Mouse (Mus musculus) cortical plate, adult 2 months (tissue): ENCODE results near the gene I830077J02Rik. TPM values are rescaled to one million over a fixed set of nuclear protein-coding genes. Genes with fewer than 3 reads are reported as not detected.
A peak's percentile ranks its signal among the peaks of the same experiment; 100 is the strongest.

ENCODE experiments used
- H3K27ac ChIP-seq: fragments of 200-500 bp; 2 replicates; pipeline ENCODE4 v1.5.1; 2012; ENCODE audit warnings: low read length, control low read depth, inconsistent platforms; ENCODE audit not compliant: insufficient read depth
- H3K4me1 ChIP-seq: fragments of 200-500 bp; 2 replicates; pipeline ENCODE4 v1.6.1; 2011; ENCODE audit warnings: low read length; ENCODE audit not compliant: control insufficient read depth, insufficient read depth
- H3K4me3 ChIP-seq: fragments of 200-500 bp; 2 replicates; pipeline ENCODE4 v1.5.1; 2011; ENCODE audit warnings: mild to moderate bottlenecking, low read length, control low read depth; ENCODE audit not compliant: insufficient read depth
- CTCF ChIP-seq: fragments of 200-500 bp; IDR thresholded peaks from 2 replicates; pipeline ENCODE4 v1.5.1; 2011; ENCODE audit warnings: mild to moderate bottlenecking, control low read depth, low read length; ENCODE audit not compliant: insufficient read depth; ENCODE audit errors: extremely low read depth
- POLR2A ChIP-seq: fragments of 200-500 bp; IDR thresholded peaks from 2 replicates; pipeline ENCODE4 v1.6.1; 2011; ENCODE audit warnings: mild to moderate bottlenecking, low read length, control low read depth; ENCODE audit not compliant: insufficient read depth; ENCODE audit errors: extremely low read depth
- polyA plus RNA-seq: library from polyadenylated mRNA; depleted of rRNA; stranded (reverse); fragments of >200 nt; gene quantifications from 2 replicates; pipeline ENCODE4 v1.2.3, GENCODE M21; 2012

I830077J02Rik gene
- polyA plus RNA-seq, 1 experiment: 1.8 TPM

DNA sequence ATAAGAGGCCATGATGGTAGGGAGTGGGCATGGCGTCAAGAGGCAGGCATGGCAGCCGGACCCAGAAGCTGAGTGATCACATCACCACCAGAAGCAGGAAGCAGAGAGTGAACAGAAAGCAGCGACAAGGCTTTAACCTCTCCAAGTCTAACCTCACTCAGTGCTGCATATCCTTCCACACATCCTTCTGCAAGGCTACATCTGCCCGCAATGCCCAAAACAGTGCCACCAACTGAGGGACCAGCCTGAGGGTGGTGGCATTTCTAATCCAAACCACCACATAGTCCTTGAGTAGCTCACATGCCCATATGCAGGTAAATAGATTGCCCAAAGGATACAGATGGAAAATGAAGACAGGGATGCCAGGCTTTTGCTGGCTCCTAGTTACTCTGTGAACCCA is 23.5 kb downstream of the I830077J02Rik start:
- TF ChIP-seq CTCF: no peak
- TF ChIP-seq POLR2A: no peak
- Histone ChIP-seq H3K4me1 (no peaks in the 10 kb centered on the region), H3K4me3 (no peak overlapping the region), H3K27ac (no peak overlapping the region)

DNA sequence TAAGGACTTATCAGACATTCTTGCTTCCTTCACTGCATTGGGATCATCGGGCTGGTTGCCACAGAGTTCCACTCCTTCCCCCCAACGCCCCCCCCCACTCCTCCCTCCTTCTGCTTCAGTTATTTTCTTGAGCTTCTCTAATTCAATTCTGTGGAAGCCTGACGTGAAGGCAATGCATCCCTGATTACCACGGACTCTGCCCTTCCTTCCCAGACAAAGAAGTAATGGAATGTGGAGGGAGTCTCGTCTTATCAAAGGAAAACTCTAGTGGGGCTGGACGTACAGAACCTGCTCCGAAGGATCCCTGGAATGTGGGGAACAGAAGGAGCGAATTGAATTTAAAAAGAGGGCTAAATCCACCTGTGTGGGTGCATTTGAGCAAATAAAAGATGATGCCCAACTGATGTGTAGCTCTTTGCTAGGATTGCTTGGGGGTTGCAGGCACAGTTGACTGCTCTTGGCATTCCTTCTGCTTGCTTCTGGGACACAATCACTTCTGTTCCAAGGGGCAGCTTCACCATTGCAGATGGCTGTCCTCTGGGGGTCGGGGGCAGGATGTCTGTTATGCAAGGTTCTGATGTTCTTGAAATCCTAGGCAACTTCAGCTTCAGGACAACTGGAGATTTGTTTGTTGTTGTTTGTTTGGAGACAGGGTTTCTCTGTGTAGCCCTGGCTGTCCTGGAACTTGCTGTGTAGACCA is 24.4 kb downstream of the I830077J02Rik start:
- no peak overlapping the region for H3K4me3 ChIP-seq
- no peaks in the 10 kb centered on the region for H3K4me1 ChIP-seq
- H3K27ac ChIP-seq: no peak overlapping the region
- TF ChIP-seq CTCF: no peak
- no peak for TF ChIP-seq POLR2A

DNA sequence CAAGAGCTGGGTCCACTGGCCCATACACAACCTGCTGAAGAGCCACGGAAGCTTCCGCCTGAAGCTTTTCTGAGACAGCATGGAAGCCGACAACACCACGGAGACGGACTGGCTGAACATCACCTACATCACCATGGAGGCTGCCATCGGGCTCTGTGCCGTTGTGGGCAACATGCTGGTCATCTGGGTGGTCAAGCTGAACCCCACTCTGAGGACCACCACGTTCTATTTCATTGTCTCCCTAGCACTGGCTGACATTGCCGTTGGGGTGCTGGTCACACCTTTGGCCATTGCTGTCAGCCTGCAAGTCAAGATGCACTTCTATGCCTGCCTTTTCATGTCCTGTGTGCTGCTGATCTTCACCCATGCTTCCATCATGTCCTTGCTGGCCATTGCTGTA is 27.7 kb downstream of the I830077J02Rik start:
- no peak for TF ChIP-seq POLR2A
- no peak for TF ChIP-seq CTCF

DNA sequence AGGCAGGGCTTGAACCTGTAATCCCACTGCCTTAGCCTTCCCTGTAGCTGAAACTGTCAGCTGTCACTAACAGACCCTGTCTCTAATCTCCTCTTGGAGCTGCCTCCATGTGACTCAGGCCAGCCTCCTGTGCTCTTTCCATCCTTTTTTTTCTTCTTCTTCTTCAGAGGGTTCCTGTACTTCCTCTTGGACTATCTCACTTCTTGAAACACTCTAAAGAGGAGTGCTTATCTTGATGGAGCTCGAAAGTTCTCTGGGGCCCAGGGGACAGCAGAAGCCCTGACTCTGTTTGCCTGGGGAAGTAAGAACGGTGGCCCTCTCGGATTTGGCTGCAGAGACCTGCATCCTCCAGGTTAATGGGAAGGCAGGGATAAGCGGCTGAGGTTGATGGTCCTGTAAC is 28.3 kb downstream of the I830077J02Rik start:
- no peak for TF ChIP-seq POLR2A
- TF ChIP-seq CTCF: no peak

More for the DNA sequence above, 27.7 kb downstream of the I830077J02Rik start:
- Histone ChIP-seq H3K4me3 (no peak overlapping the region), H3K4me1 (no peaks in the 10 kb centered on the region), H3K27ac (no peak overlapping the region)

DNA sequence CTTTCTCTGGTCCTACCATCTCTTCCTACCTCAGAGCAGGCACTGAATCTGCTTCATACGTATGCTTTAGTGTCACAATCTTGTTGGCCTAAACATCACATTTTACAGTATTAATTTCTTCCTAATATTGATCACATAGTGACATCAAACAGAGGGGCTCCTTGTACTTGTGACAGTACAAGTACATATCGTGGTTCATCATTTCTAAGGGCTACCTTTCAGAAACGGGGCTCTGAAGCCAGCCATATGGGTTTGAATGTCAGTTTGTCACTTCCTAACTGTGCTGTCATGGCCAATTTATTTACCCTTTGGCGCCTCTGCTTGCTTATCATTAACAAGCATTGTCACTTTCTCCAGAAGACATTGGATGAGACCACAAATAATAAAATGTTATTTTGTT is 31.0 kb downstream of the I830077J02Rik start:
- H3K4me1 ChIP-seq: no peaks in the 10 kb centered on the region
- TF ChIP-seq CTCF (no peak), POLR2A (no peak)
- no peak overlapping the region for H3K4me3 ChIP-seq
- H3K27ac ChIP-seq: no peak overlapping the region

More for the DNA sequence above, 28.3 kb downstream of the I830077J02Rik start:
- Histone ChIP-seq H3K27ac (no peak overlapping the region), H3K4me1 (no peaks in the 10 kb centered on the region), H3K4me3 (no peak overlapping the region)

- Histone ChIP-seq H3K4me1 (no peaks in the 10 kb centered on the region), H3K4me3 (no peak overlapping the region), H3K27ac (no peak overlapping the region)
- TF ChIP-seq CTCF: no peak
- no peak for TF ChIP-seq POLR2A
Measured at GRCm38 (mm10) chr3:105900716-105901115, 31.7 kb downstream of the I830077J02Rik start.

DNA sequence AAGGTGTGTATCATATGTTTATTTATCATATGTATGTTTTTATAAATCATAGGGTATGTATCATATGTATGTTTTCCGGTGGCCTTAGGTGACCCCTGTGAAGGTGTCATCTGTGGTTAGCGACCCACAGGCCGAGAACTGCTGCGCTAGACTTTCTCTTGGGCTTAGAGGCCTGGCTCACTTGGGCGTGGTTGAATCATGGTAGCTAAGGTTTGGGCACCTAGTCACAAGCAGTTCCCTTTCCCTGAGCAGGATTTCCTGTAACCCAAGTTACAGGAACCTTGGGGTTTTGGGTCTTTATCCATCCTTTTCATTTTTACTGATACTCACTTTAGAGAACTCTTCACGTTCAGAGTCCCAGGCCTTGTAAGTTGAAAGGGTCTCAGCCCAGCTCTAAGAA is 32.2 kb downstream of the I830077J02Rik start:
- TF ChIP-seq POLR2A (no peak), CTCF (no peak)
- H3K4me3 ChIP-seq: no peak overlapping the region

GRCm38 (mm10) chr3:105899394-105900147 is 32.9 kb downstream of the I830077J02Rik start:
- TF ChIP-seq CTCF: peak; percentile 86
- no peak for TF ChIP-seq POLR2A
- H3K4me1 ChIP-seq: no peaks in the 10 kb centered on the region
- no peak overlapping the region for H3K27ac ChIP-seq
- no peak overlapping the region for H3K4me3 ChIP-seq

More for the DNA sequence above, 32.2 kb downstream of the I830077J02Rik start:
- Histone ChIP-seq H3K27ac (no peak overlapping the region), H3K4me1 (no peaks in the 10 kb centered on the region)

GRCm38 (mm10) chr3:105898861-105899260 is 33.6 kb downstream of the I830077J02Rik start:
- H3K4me1 ChIP-seq: no peaks in the 10 kb centered on the region
- no peak overlapping the region for H3K27ac ChIP-seq
- H3K4me3 ChIP-seq: no peak overlapping the region
- no peak for TF ChIP-seq POLR2A
- no peak for TF ChIP-seq CTCF

DNA sequence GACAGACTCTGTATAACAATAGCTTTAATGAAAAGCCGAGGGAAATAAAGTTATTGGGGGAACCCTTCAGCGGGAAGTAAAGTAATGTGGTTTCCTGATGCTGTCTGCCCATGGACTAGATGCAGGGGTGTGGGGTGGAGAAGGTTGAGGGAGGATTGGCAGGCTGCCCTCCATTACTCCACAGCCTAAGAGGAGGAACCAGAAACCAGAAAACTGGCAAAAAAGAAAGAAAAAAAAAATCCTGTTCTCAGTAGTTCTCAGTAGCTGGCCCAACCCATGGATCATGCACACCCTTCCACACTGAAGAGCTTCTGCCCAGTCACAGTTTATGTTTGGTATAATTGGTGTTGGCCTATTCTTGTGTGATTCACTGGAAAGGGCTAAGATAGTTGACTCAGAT is 34.1 kb downstream of the I830077J02Rik start:
- no peak for TF ChIP-seq CTCF
- TF ChIP-seq POLR2A: no peak
- Histone ChIP-seq H3K4me3 (no peak overlapping the region), H3K27ac (no peak overlapping the region), H3K4me1 (no peaks in the 10 kb centered on the region)
